ENCODE assay signal across 12 mouse cellular contexts in genomic region chr16:94097724-94098455, GRCm38 (mm10). TPM values are rescaled to one million over a fixed set of nuclear protein-coding genes. Genes with fewer than 3 reads are reported as not detected.
DNase-seq lines count a peak whose midpoint lies in the region; ATAC-seq lines count a peak whose summit lies in the region.
"Had no signal": no experiment of that assay in that cellular context is flagged by ENCODE, and none has a peak within 500 bp of the region (broad histone marks: within the 10 kb centered on the region; RNA-seq: fewer than 3 reads in every experiment).

No protein-coding gene starts in this region.

- peak; percentile 78 for ATAC-seq in forebrain, embryonic 11.5 days (replicated peaks; ENCODE audit: low FRiP score)
- ATAC-seq in forebrain, embryonic 14.5 days, result no peak
- ATAC-seq in neural tube, embryonic 15.5 days (ENCODE audit: low FRiP score), result no peak
- ATAC-seq in limb, embryonic 11.5 days (ENCODE audit: insufficient number of reproducible peaks, low FRiP score, low TSS enrichment, low read depth), result peak; percentile 68
- ATAC-seq: activated CD4-positive, CD25-positive, alpha-beta regulatory T cell, adult 4 months; forebrain, embryonic 15.5 days had no signal

- no peak overlapping the region for H3K27ac ChIP-seq in forebrain, embryonic 11.5 days (ENCODE audit: low read depth, low read length)
- H3K27ac ChIP-seq in forebrain, embryonic 14.5 days (ENCODE audit: low read depth, low read length), result no peak overlapping the region
- H3K27ac ChIP-seq in neural tube, embryonic 15.5 days (replicated peaks), result no peak overlapping the region
- H3K27ac ChIP-seq in limb, embryonic 11.5 days (replicated peaks; ENCODE audit: low read depth, low read length), result no peak overlapping the region
- H3K27ac ChIP-seq: forebrain, embryonic 15.5 days; left cerebral cortex, adult 2 months had no signal

- H3K36me3 ChIP-seq in forebrain, embryonic 11.5 days (ENCODE audit: control insufficient read depth, insufficient read depth, low read length), result no peaks in the 10 kb centered on the region
- H3K36me3 ChIP-seq in forebrain, embryonic 14.5 days (ENCODE audit: control insufficient read depth, insufficient read depth, low read length), result no peaks in the 10 kb centered on the region
- no peaks in the 10 kb centered on the region for H3K36me3 ChIP-seq in neural tube, embryonic 15.5 days
- no peaks in the 10 kb centered on the region for H3K36me3 ChIP-seq in limb, embryonic 11.5 days (ENCODE audit: control insufficient read depth, insufficient read depth, low read length)
- H3K36me3 ChIP-seq: forebrain, embryonic 15.5 days had no signal

- H3K4me2 ChIP-seq in forebrain, embryonic 11.5 days (ENCODE audit: low read depth, low read length, severe bottlenecking), result no peak overlapping the region
- H3K4me2 ChIP-seq in forebrain, embryonic 14.5 days (ENCODE audit: low read length), result no peak overlapping the region
- no peak overlapping the region for H3K4me2 ChIP-seq in neural tube, embryonic 15.5 days
- H3K4me2 ChIP-seq in limb, embryonic 11.5 days (ENCODE audit: low read depth, severe bottlenecking), result no peak overlapping the region
- H3K4me2 ChIP-seq: forebrain, embryonic 15.5 days had no signal

- H3K4me3 ChIP-seq in forebrain, embryonic 11.5 days (ENCODE audit: low read depth, low read length), result no peak overlapping the region
- H3K4me3 ChIP-seq in forebrain, embryonic 14.5 days (ENCODE audit: low read depth, low read length), result no peak overlapping the region
- H3K4me3 ChIP-seq in neural tube, embryonic 15.5 days (replicated peaks), result no peak overlapping the region
- H3K4me3 ChIP-seq in limb, embryonic 11.5 days (ENCODE audit: low read depth, low read length), result no peak overlapping the region
- H3K4me3 ChIP-seq: forebrain, embryonic 15.5 days; left cerebral cortex, adult 2 months had no signal

- peaks cover 52% of the 10 kb centered on the region for H3K27me3 ChIP-seq in forebrain, embryonic 11.5 days (ENCODE audit: control insufficient read depth, insufficient read depth, low read length)
- peaks cover 60% of the 10 kb centered on the region for H3K27me3 ChIP-seq in forebrain, embryonic 14.5 days (replicated peaks; ENCODE audit: control insufficient read depth, insufficient read depth, low read length)
- H3K27me3 ChIP-seq in neural tube, embryonic 15.5 days (replicated peaks), result peaks cover 81% of the 10 kb centered on the region
- H3K27me3 ChIP-seq in limb, embryonic 11.5 days (ENCODE audit: control insufficient read depth, insufficient read depth, low read length), result peaks cover 42% of the 10 kb centered on the region

- peak; percentile 70 for DNase-seq in forebrain, embryonic 11.5 days (ENCODE audit: low spot score)
- DNase-seq in forebrain, embryonic 14.5 days (ENCODE audit: low spot score), result no peak
- DNase-seq in neural tube, embryonic 10.5 days (ENCODE audit: extremely low spot score, low spot score), result peak; percentile 57
- peak; percentile 55 for DNase-seq in limb, embryonic 11.5 days (ENCODE audit: low spot score)
- DNase-seq in urinary bladder, postnatal 36 days (ENCODE audit: low spot score in 2 of 2), result no peak
- DNase-seq in urinary bladder, postnatal 14 days (ENCODE audit: low spot score), result no peak
- DNase-seq in gastrocnemius, postnatal 14 days, result no peak

- intact Hi-C loops in gastrocnemius, postnatal 14 days (cut with DNase I; ENCODE audit: low total_unique reads), result no loop called here

- no peaks in the 10 kb centered on the region for H3K9me3 ChIP-seq in forebrain, embryonic 11.5 days (ENCODE audit: control insufficient read depth, low read length)
- no peaks in the 10 kb centered on the region for H3K9me3 ChIP-seq in forebrain, embryonic 14.5 days (replicated peaks; ENCODE audit: control insufficient read depth, low read length)
- no peaks in the 10 kb centered on the region for H3K9me3 ChIP-seq in neural tube, embryonic 15.5 days (replicated peaks)
- no peaks in the 10 kb centered on the region for H3K9me3 ChIP-seq in limb, embryonic 11.5 days (ENCODE audit: control insufficient read depth, low read length)
- H3K9me3 ChIP-seq: forebrain, embryonic 15.5 days had no signal

- 2% methylated on average over 12 of the region's 12 CpGs for WGBS in forebrain, embryonic 11.5 days
- 5% methylated on average over 12 of the region's 12 CpGs for WGBS in forebrain, embryonic 14.5 days
- WGBS in neural tube, embryonic 15.5 days, result 4% methylated on average over 12 of the region's 12 CpGs
- 3% methylated on average over 12 of the region's 12 CpGs for WGBS in limb, embryonic 11.5 days

- no peak overlapping the region for H3K9ac ChIP-seq in forebrain, embryonic 11.5 days (ENCODE audit: low read length)
- H3K9ac ChIP-seq in forebrain, embryonic 14.5 days (ENCODE audit: low read length), result no peak overlapping the region
- no peak overlapping the region for H3K9ac ChIP-seq in neural tube, embryonic 15.5 days (replicated peaks)
- H3K9ac ChIP-seq in limb, embryonic 11.5 days (ENCODE audit: low read length), result no peak overlapping the region
- H3K9ac ChIP-seq: forebrain, embryonic 15.5 days had no signal

- H3K4me1 ChIP-seq in forebrain, embryonic 11.5 days (replicated peaks; ENCODE audit: control insufficient read depth, insufficient read depth, low read length), result peaks cover 2% of the 10 kb centered on the region
- H3K4me1 ChIP-seq in forebrain, embryonic 14.5 days (ENCODE audit: control insufficient read depth, insufficient read depth, low read length), result no peaks in the 10 kb centered on the region
- no peaks in the 10 kb centered on the region for H3K4me1 ChIP-seq in neural tube, embryonic 15.5 days
- H3K4me1 ChIP-seq in limb, embryonic 11.5 days (ENCODE audit: control insufficient read depth, insufficient read depth, low read length), result peaks cover 11% of the 10 kb centered on the region; the same call in 1 of the 2 replicates

RNA-seq across cellular contexts. Expression of gene Sim2, which starts 13.2 kb away (rescaled TPM):
- polyA plus RNA-seq in forebrain, embryonic 11.5 days (2014; fragmentation: Nextera tagmentation; extraction: Ambion mirVana), result 1.2 and 1.3 TPM in 2 replicates
- polyA plus RNA-seq in forebrain, embryonic 14.5 days (2014; fragmentation: Nextera tagmentation; extraction: Ambion mirVana), result 0.12 and 0.29 TPM in 2 replicates
- 0.06 TPM in 1 of 2 replicates, not detected in the other for polyA plus RNA-seq in neural tube, embryonic 15.5 days (2015; fragmentation: Nextera tagmentation; extraction: Ambion mirVana)
- polyA plus RNA-seq in limb, embryonic 11.5 days (2014; fragmentation: Nextera tagmentation; extraction: Ambion mirVana), result 2.6 and 2.7 TPM in 2 replicates
- 10 to 100 TPM in 1 of 2 experiments, 1 to 10 TPM in 1; 9.7 to 11.4 TPM for total RNA-seq in gastrocnemius, postnatal 14 days (2021)
- polyA plus RNA-seq: activated CD4-positive, CD25-positive, alpha-beta regulatory T cell, adult 4 months; spleen, adult 2 months had no signal

Comparison
In these comparisons a context has a peak if more than half of its experiments do, and no peak if none do; other contexts are left out.
1. ATAC-seq: peak in forebrain, embryonic 11.5 days (single experiment) and limb, embryonic 11.5 days (single experiment); none in forebrain, embryonic 14.5 days (single experiment) and neural tube, embryonic 15.5 days (single experiment).
2. DNase-seq: peak in forebrain, embryonic 11.5 days (single experiment), neural tube, embryonic 10.5 days (single experiment) and limb, embryonic 11.5 days (single experiment); none in forebrain, embryonic 14.5 days (single experiment), urinary bladder, postnatal 36 days (0 of 2), urinary bladder, postnatal 14 days (single experiment) and gastrocnemius, postnatal 14 days (single experiment).